Mouse (Mus musculus): ENCODE data around the gene Gm5478. TPM values are rescaled to one million over a fixed set of nuclear protein-coding genes. Genes with fewer than 3 reads are reported as not detected.
"Not testable (repeated sequence)": the region's sequence is repeated elsewhere in the genome, so short reads cannot be mapped to it uniquely, and the experiment has no call there.

The Gm5478 gene
- not detected in 2 replicates for polyA plus RNA-seq (2012; rRNA removed)

DNA sequence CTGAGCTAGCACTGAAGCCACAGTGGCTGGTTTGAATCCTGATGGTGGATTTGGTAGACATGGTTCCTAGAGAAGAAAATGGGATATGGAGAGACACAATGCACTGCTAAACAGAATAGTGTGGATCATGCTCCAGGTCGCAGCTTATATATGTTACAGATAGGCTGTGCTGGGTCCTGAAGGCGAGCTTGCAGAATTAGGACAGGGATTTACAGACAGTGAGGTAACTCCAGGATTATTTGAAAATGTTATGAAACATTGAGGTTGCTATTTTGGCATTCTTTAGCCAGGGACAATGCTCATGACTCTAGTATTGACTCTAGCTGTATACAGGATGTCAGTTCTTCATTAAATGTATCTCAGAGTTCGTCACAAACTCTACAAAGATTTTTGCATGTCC, at the start of gene Gm5478:
Gene Gm5478, minus strand, starts transcription at position 101 of the 400 bp plus-strand sequence.
- Histone ChIP-seq H3K4me3 (ENCODE audit: extremely low read depth, insufficient read depth, insufficient read length) (no peak within 1 kb of the TSS), H3K27ac (ENCODE audit: insufficient read depth, low read length) (no peak within 1 kb of the TSS), H3K27me3 (ENCODE audit: control insufficient read depth, insufficient read depth, low read length) (no peaks in the 10 kb centered on the region), H3K36me3 (ENCODE audit: control insufficient read depth, insufficient read depth, low read length) (no peaks in the 10 kb centered on the region), H3K4me1 (ENCODE audit: control insufficient read depth, insufficient read depth, insufficient read length) (no peaks in the 10 kb centered on the region)
- 71% methylated on average over 3 of the region's 3 CpGs for WGBS
- no peak for DNase-seq (ENCODE audit: low read depth in 1 of 2, low spot score in 2 of 2)
- TF ChIP-seq CTCF (IDR thresholded peaks at IDR 0.05; ENCODE audit: extremely low read depth, insufficient read depth, insufficient read length, insufficient replicate concordance) (no peak), POLR2A (IDR thresholded peaks at IDR 0.05; ENCODE audit: low read depth, low read length) (no peak)

DNA sequence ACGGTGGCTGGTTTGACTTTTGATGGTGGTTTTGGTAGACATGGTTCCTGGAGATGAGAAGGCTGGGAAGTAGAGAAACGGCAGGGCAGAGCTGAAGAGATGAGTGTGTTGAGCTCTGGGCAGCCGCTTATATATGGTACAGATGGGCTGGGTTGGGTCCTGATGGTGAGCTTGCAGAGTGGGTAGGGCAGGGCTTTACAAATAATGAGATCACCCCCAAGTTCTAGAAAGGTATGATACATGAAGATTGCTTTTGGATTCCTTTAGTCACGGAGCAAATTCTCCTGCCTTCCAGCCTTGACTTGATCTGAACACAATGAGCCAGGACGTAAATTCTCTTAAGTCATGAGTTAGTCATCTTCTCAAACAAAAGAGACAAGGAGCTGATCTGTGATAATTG, 47.0 kb upstream of the Gm5478 start, which contains the start of gene Krt6a:
Gene Krt6a, minus strand, starts transcription at position 101 of the 400 bp plus-strand sequence.
- Histone ChIP-seq H3K27me3 (ENCODE audit: control insufficient read depth, insufficient read depth, low read length) (no peaks in the 10 kb centered on the region), H3K36me3 (ENCODE audit: control insufficient read depth, insufficient read depth, low read length) (no peaks in the 10 kb centered on the region), H3K4me1 (ENCODE audit: control insufficient read depth, insufficient read depth, insufficient read length) (no peaks in the 10 kb centered on the region), H3K27ac (ENCODE audit: insufficient read depth, low read length) (no peak within 1 kb of the TSS), H3K4me3 (ENCODE audit: extremely low read depth, insufficient read depth, insufficient read length) (no peak within 1 kb of the TSS)
- no peak for DNase-seq (ENCODE audit: low read depth in 1 of 2, low spot score in 2 of 2)
- TF ChIP-seq POLR2A (IDR thresholded peaks at IDR 0.05; ENCODE audit: low read depth, low read length) (no peak), CTCF (IDR thresholded peaks at IDR 0.05; ENCODE audit: extremely low read depth, insufficient read depth, insufficient read length, insufficient replicate concordance) (no peak)
- 78% methylated on average over 5 of the region's 5 CpGs for WGBS

DNA sequence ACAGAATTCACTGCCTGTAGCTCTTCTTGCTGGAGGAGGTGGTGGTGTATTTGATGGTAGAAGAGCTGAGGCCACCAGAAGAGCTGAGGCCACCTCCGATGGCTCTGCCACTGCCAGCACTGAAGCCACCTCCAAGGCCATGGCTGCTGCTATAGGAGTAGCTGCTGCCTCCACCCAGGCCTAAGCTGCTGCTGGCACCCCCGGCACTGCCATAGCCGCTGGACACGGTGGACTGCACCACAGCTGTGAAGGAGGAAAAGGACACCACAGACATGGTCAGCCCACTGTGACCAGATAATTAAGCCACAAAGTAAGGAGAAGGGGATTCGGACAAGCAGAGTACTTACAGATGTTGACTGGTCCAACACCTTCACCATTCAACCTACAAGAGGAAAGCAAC, 43.3 kb upstream of the Gm5478 start:
- not testable (repeated sequence) for H3K27me3 ChIP-seq (ENCODE audit: control insufficient read depth, insufficient read depth, low read length); H3K27ac ChIP-seq (ENCODE audit: insufficient read depth, low read length); H3K4me1 ChIP-seq (ENCODE audit: control insufficient read depth, insufficient read depth, insufficient read length); H3K36me3 ChIP-seq (ENCODE audit: control insufficient read depth, insufficient read depth, low read length); H3K4me3 ChIP-seq (ENCODE audit: extremely low read depth, insufficient read depth, insufficient read length); DNase-seq (ENCODE audit: low read depth in 1 of 2, low spot score in 2 of 2)
- 93% methylated on average over 5 of the region's 5 CpGs for WGBS

DNA sequence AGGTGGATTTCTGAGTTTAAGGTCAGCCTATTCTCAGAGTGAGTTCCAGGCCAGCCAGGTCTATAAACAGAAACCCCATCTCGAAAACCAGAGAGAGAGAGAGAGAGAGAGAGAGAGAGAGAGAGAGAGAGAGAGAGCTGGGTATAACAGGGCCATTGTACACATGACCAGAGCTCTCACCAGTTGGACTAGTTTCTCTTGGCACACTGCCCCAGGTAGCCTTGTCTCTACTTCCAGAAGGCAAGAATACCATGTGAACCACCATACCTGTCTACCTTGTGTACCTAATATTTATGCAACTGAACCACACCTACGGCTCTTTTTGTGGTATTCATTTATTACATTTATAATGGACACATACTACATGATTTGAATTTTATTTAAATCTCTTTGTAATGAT, 41.0 kb upstream of the Gm5478 start:
- TF ChIP-seq POLR2A (IDR thresholded peaks at IDR 0.05; ENCODE audit: low read depth, low read length) (no peak), CTCF (IDR thresholded peaks at IDR 0.05; ENCODE audit: extremely low read depth, insufficient read depth, insufficient read length, insufficient replicate concordance) (no peak)
- DNase-seq (ENCODE audit: low read depth in 1 of 2, low spot score in 2 of 2): no peak
- no peaks in the 10 kb centered on the region for H3K4me1 ChIP-seq (ENCODE audit: control insufficient read depth, insufficient read depth, insufficient read length)
- 61% methylated on average over 2 of the region's 2 CpGs for WGBS
- no peak overlapping the region for H3K4me3 ChIP-seq (ENCODE audit: extremely low read depth, insufficient read depth, insufficient read length)
- H3K36me3 ChIP-seq (ENCODE audit: control insufficient read depth, insufficient read depth, low read length): no peaks in the 10 kb centered on the region
- H3K27ac ChIP-seq (ENCODE audit: insufficient read depth, low read length): no peak overlapping the region
- no peaks in the 10 kb centered on the region for H3K27me3 ChIP-seq (ENCODE audit: control insufficient read depth, insufficient read depth, low read length)

DNA sequence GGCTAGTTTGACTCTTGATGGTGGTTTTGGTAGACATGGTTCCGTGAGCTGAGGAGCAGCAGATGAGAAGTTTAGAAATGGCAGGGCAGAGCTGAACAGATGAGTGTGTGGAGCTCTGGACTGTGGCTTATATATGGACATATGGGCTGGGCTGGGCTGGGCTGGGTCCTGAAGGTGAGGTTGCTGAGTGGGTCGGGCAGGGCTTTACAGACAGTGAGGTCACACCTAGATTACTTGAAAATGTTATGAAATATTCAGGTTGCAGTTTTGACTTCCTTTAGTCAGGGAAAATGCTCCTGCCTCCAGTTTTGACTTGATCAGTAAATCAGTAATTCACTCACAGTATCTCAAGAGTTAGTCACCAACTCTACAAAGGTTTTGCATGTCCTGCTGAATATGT, 33.0 kb upstream of the Gm5478 start, which contains the start of gene Krt6b:
Gene Krt6b, minus strand, starts transcription at position 101 of the 400 bp plus-strand sequence.
- Histone ChIP-seq H3K27me3 (ENCODE audit: control insufficient read depth, insufficient read depth, low read length) (no peaks in the 10 kb centered on the region), H3K4me3 (ENCODE audit: extremely low read depth, insufficient read depth, insufficient read length) (no peak within 1 kb of the TSS), H3K27ac (ENCODE audit: insufficient read depth, low read length) (no peak within 1 kb of the TSS), H3K4me1 (ENCODE audit: control insufficient read depth, insufficient read depth, insufficient read length) (no peaks in the 10 kb centered on the region), H3K36me3 (ENCODE audit: control insufficient read depth, insufficient read depth, low read length) (no peaks in the 10 kb centered on the region)
- no peak for DNase-seq (ENCODE audit: low read depth in 1 of 2, low spot score in 2 of 2)
- no peak for TF ChIP-seq CTCF (IDR thresholded peaks at IDR 0.05; ENCODE audit: extremely low read depth, insufficient read depth, insufficient read length, insufficient replicate concordance)
- TF ChIP-seq POLR2A (IDR thresholded peaks at IDR 0.05; ENCODE audit: low read depth, low read length): no peak
- WGBS: 80% methylated on average over 2 of the region's 2 CpGs

DNA sequence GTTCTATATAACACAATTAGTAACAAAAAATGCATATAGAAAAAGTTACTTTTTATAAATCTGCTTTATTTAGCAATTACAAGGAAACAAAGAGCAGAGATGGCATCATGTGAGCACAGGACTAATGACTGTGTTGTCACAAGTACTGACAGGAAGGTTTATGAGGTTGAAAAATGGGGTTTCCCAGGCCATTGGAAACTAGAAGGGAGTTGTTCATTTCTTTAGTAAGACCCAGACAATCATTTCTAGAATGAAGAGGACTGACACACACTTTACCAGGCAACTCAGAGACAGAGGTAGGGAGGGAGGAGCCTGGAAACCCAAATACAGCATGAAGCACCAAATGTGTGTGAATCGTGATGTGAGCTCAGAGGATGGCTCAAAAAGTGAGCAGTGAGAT, 28.8 kb upstream of the Gm5478 start:
- H3K4me3 ChIP-seq (ENCODE audit: extremely low read depth, insufficient read depth, insufficient read length): no peak overlapping the region
- no peaks in the 10 kb centered on the region for H3K27me3 ChIP-seq (ENCODE audit: control insufficient read depth, insufficient read depth, low read length)
- no peak for DNase-seq (ENCODE audit: low read depth in 1 of 2, low spot score in 2 of 2)
- no peak overlapping the region for H3K27ac ChIP-seq (ENCODE audit: insufficient read depth, low read length)
- WGBS: 84% methylated on average over 1 of the region's 1 CpGs
- TF ChIP-seq POLR2A (IDR thresholded peaks at IDR 0.05; ENCODE audit: low read depth, low read length) (no peak), CTCF (IDR thresholded peaks at IDR 0.05; ENCODE audit: extremely low read depth, insufficient read depth, insufficient read length, insufficient replicate concordance) (no peak)
- H3K36me3 ChIP-seq (ENCODE audit: control insufficient read depth, insufficient read depth, low read length): no peaks in the 10 kb centered on the region
- H3K4me1 ChIP-seq (ENCODE audit: control insufficient read depth, insufficient read depth, insufficient read length): no peaks in the 10 kb centered on the region

DNA sequence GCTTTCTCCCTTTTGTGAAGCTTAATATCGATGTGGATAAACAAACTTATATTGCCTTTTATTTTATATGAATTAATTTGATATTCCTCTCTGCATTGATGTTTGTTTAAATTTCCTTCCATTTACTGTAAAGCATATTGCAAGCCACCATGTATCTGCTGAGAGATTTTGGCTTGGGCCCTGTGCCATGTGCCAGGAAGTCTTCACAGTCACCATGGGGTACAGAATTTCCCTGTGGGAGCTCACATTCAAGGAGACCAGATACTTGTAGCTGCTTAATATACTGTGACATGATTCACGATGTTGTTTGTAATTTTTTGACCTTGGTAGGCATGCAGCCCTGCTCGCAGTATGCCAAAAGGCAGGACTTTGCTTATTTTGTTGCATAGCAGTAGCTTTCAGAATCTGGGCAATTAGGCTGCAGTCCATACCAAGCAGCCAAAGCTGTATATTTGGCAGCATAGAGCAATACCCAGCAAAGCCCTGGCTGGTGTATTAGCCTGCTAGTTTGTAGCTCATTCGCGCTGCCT, 5.6 kb upstream of the Gm5478 start:
- no peaks in the 10 kb centered on the region for H3K4me1 ChIP-seq (ENCODE audit: control insufficient read depth, insufficient read depth, insufficient read length)
- no peak for DNase-seq (ENCODE audit: low read depth in 1 of 2, low spot score in 2 of 2)
- no peaks in the 10 kb centered on the region for H3K36me3 ChIP-seq (ENCODE audit: control insufficient read depth, insufficient read depth, low read length)
- TF ChIP-seq CTCF (IDR thresholded peaks at IDR 0.05; ENCODE audit: extremely low read depth, insufficient read depth, insufficient read length, insufficient replicate concordance) (no peak), POLR2A (IDR thresholded peaks at IDR 0.05; ENCODE audit: low read depth, low read length) (no peak)
- 93% methylated on average over 5 of the region's 5 CpGs for WGBS
- no peaks in the 10 kb centered on the region for H3K27me3 ChIP-seq (ENCODE audit: control insufficient read depth, insufficient read depth, low read length)
- no peak overlapping the region for H3K27ac ChIP-seq (ENCODE audit: insufficient read depth, low read length)
- H3K4me3 ChIP-seq (ENCODE audit: extremely low read depth, insufficient read depth, insufficient read length): no peak overlapping the region

Measured in spleen, adult 2 months (tissue).